Mouse (Mus musculus) limb, embryonic 14.5 days (tissue): Measurements from ENCODE around the gene Ces2a. TPM values are rescaled to one million over a fixed set of nuclear protein-coding genes. Genes with fewer than 3 reads are reported as not detected.

Experiments used
- ATAC-seq: fragments of 200-750 bp; cut with Nextera tagmentation; 2 replicates; pipeline ENCODE4 v1.8.0; 2017; ENCODE audit warnings: low read depth, moderate number of reproducible peaks, moderate TSS enrichment; ENCODE audit not compliant: low FRiP score
- DNase-seq: peaks from one replicate; pipeline ENCODE4 v3.0.0-alpha.2; 2015; ENCODE audit warnings: low spot score
- H3K27ac ChIP-seq: fragments of 300-500 bp; sonication (generic); replicated peaks from 2 replicates; pipeline ENCODE4 v1.5.1; 2014; ENCODE audit warnings: low read depth, mild to moderate bottlenecking, low read length, moderate library complexity, mixed read lengths
- H3K27me3 ChIP-seq: fragments of 300-500 bp; sonication (generic); 2 replicates; pipeline ENCODE4 v1.6.1; 2014; ENCODE audit warnings: low read length, mixed read lengths; ENCODE audit not compliant: control insufficient read depth, insufficient read depth
- H3K36me3 ChIP-seq: fragments of 300-500 bp; sonication (generic); 2 replicates; pipeline ENCODE4 v1.6.1; 2014; ENCODE audit warnings: mild to moderate bottlenecking, low read length, moderate library complexity, mixed read lengths; ENCODE audit not compliant: control insufficient read depth, insufficient read depth
- H3K4me1 ChIP-seq: fragments of 300-500 bp; sonication (generic); 2 replicates; pipeline ENCODE4 v1.6.1; 2014; ENCODE audit warnings: antibody characterized with exemption, low read length, mixed read lengths; ENCODE audit not compliant: control insufficient read depth, insufficient read depth
- H3K4me2 ChIP-seq: fragments of 300-500 bp; sonication (generic); replicated peaks from 2 replicates; pipeline ENCODE4 v1.6.1; 2014; ENCODE audit warnings: low read depth, mild to moderate bottlenecking, low read length, moderate library complexity; ENCODE audit not compliant: severe bottlenecking
- H3K4me3 ChIP-seq: fragments of 300-500 bp; sonication (generic); replicated peaks from 2 replicates; pipeline ENCODE4 v1.5.1; 2014; ENCODE audit warnings: low read length
- H3K9ac ChIP-seq: fragments of 300-500 bp; sonication (generic); 2 replicates; pipeline ENCODE4 v1.6.1; 2014; ENCODE audit warnings: mild to moderate bottlenecking, low read depth, low read length, moderate library complexity; ENCODE audit not compliant: severe bottlenecking
- H3K9me3 ChIP-seq: fragments of 300-500 bp; sonication (generic); 2 replicates; pipeline ENCODE4 v1.6.1; 2016; ENCODE audit warnings: low read length; ENCODE audit not compliant: control insufficient read depth
- POLR2A ChIP-seq: fragments of 200-500 bp; IDR thresholded peaks from 2 replicates; pipeline ENCODE4 v1.8.0; 2012; ENCODE audit warnings: inconsistent platforms, mild to moderate bottlenecking, moderate library complexity, borderline replicate concordance; ENCODE audit not compliant: insufficient read depth, insufficient read length; ENCODE audit errors: extremely low read depth
- WGBS: fragments of 180-500 bp; shearing (Covaris S2); extraction: QIAGEN DNeasy Blood & Tissue Kit; methylation state at CpG from one replicate; pipeline ENCODE4 v1.1.7; 2014; 5-methylcytosine and 5-hydroxymethylcytosine counted together
- polyA plus RNA-seq, 2 experiments: library from polyadenylated mRNA; depleted of rRNA in 1 of 2; stranded (reverse) in 1 of 2; unstranded in 1 of 2; fragments of >200 nt; fragmentation: Nextera tagmentation in 1 of 2; extraction: Ambion mirVana in 1 of 2; gene quantifications; 2 replicates each; pipeline versions ENCODE4 v1.2.1 to v1.2.3; 2012 to 2014

The Ces2a gene
- polyA plus RNA-seq, 2 experiments = 0.03 TPM; not detected in 1

DNA sequence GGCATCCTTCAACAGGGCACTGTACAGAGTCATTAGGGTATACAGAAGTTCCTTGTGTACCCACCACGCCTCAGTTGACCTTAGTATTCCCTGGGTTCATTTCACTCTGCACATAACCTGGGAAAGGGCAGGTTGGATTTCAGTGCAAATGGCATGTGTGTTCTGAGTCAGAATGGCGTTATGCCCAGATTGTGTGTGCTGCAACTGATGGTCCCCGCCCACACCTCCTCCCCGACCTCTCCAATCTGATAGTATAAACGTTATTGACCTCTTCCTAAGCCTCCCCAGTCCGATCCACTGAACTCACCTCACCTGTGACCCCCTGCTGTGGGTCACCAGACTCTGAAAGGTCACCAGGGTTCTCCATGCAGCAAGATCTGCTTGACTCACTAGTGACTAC is 1.8 kb upstream of the Ces2a start:
- WGBS = 73% methylated on average over 6 of the region's 6 CpGs
- Histone ChIP-seq H3K4me2 (no peak overlapping the region), H3K4me3 (no peak overlapping the region), H3K36me3 (no peaks in the 10 kb centered on the region), H3K27me3 (no peaks in the 10 kb centered on the region), H3K4me1 (no peaks in the 10 kb centered on the region), H3K9ac (no peak overlapping the region), H3K27ac (no peak overlapping the region), H3K9me3 (no peaks in the 10 kb centered on the region)
- ATAC-seq (no peak), DNase-seq (no peak)
- TF ChIP-seq POLR2A = no peak

DNA sequence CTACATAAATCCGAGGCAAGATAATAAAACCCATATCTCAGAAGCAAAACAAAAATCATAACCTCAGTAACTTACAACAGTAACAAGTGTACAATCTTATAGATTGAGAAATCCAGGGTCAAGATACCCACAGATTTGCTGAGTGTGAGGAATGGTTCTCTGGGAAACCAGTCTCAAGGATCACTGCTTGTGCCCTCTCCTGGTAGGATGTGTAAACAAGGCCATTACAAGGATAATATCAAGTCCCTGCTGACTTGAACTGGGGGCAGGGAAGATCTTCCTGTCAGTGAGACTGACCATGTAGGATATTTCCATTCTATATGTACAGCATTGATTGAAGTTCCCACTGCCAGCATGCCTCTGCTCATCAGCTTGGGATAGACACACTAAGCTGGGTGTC is 8.2 kb downstream of the Ces2a start:
- H3K9ac ChIP-seq = no peak overlapping the region
- no peak for ATAC-seq
- H3K27ac ChIP-seq = no peak overlapping the region
- no peak for TF ChIP-seq POLR2A
- no peaks in the 10 kb centered on the region for H3K36me3 ChIP-seq
- no peak overlapping the region for H3K4me3 ChIP-seq
- H3K4me1 ChIP-seq = no peaks in the 10 kb centered on the region
- no peaks in the 10 kb centered on the region for H3K9me3 ChIP-seq
- no peak overlapping the region for H3K4me2 ChIP-seq
- DNase-seq = no peak
- 77% methylated on average over 1 of the region's 1 CpGs for WGBS
- H3K27me3 ChIP-seq = no peaks in the 10 kb centered on the region

DNA sequence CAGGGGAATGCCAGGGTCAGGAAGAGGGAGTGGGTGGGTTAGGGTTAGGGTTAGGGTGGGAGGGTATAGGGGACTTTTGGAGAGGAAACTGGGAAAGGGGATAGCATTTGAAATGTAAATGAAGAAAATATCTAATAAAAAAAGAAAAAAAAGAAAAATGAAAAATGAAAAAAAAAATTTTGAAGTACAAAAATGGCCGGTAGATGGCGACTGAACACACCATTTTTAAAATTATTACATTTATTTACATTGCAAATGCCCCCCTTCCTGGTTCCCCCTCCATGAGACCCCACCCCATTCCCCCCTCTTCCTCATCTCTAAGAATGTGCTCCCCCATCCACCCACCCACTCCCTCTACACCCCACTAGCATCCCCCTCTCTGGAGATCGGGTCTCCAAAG is 9.6 kb downstream of the Ces2a start:
- no peak for TF ChIP-seq POLR2A
- no peak for DNase-seq
- Histone ChIP-seq H3K4me2 (no peak overlapping the region), H3K9ac (no peak overlapping the region), H3K4me1 (no peaks in the 10 kb centered on the region), H3K9me3 (no peaks in the 10 kb centered on the region), H3K4me3 (no peak overlapping the region), H3K36me3 (no peaks in the 10 kb centered on the region), H3K27me3 (no peaks in the 10 kb centered on the region), H3K27ac (no peak overlapping the region)
- WGBS = 77% methylated on average over 3 of the region's 3 CpGs
- ATAC-seq = no peak

DNA sequence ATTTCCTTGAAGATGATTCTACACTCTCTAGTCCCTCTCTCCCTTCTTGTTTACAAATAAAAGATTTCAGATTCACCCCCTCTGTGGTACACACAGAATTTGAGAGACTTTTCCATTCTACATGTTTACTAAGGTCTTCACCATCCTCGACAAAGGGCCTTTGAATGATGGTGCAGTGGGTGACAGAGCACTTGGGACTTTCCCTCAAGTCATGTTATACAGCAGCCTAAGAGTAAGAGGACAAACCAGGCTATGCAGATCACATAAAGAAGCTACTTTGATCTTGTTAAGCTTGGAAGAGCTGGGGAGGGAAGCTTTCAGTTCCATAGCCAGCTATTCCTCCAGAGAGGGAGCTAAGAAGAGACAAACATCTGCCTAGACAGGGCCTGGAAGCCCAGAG is 19.0 kb downstream of the Ces2a start:
- no peaks in the 10 kb centered on the region for H3K36me3 ChIP-seq
- H3K9me3 ChIP-seq = no peaks in the 10 kb centered on the region
- TF ChIP-seq POLR2A = no peak
- H3K9ac ChIP-seq = no peak overlapping the region
- H3K4me1 ChIP-seq = no peaks in the 10 kb centered on the region
- DNase-seq = no peak
- no peak overlapping the region for H3K27ac ChIP-seq
- no peak overlapping the region for H3K4me2 ChIP-seq
- H3K27me3 ChIP-seq = no peaks in the 10 kb centered on the region
- 71% methylated on average over 1 of the region's 1 CpGs for WGBS
- no peak for ATAC-seq
- H3K4me3 ChIP-seq = no peak overlapping the region

DNA sequence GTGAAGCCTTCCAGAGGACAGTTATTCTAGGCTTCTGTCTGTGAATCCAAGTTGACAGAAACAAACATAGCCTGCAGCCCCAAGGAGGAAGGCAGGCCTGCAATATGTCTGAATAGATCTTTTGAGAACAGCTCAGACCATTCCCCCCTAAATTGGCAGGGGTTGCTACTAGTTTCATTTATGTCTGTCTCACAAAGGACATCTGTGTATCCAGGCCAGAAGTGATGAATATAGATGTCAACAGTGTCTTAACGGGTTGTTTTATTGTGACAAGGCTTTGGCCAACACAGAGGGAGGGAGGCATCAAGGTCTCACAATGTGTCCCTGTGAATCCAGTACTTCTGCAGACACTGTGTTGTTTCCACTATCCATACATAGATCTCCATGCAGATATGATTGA is 23.8 kb downstream of the Ces2a start:
- no peak for TF ChIP-seq POLR2A

DNA sequence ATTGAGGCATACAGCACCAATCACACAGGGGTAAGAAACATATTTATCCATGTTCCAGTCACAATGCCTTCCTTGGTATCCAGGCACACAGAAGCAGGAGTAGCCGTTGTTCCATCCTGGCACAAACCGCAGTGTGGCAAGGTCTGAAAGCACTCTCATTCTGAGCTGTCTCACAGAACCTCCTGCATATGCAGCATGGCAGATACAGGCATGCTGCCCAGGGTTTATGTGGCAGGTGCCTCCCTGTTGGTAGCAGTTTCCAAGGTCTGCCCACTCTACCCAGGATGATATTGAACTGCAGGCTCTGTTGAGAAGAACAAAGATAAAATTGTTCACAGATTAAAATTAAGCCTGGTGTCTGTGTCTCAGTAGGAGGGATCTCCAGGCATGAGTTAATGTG is 24.4 kb downstream of the Ces2a start:
- Histone ChIP-seq H3K27me3 (no peaks in the 10 kb centered on the region), H3K36me3 (no peaks in the 10 kb centered on the region), H3K4me3 (no peak overlapping the region), H3K9me3 (no peaks in the 10 kb centered on the region), H3K4me2 (no peak overlapping the region), H3K27ac (no peak overlapping the region), H3K4me1 (no peaks in the 10 kb centered on the region), H3K9ac (no peak overlapping the region)
- WGBS = 94% methylated on average over 2 of the region's 2 CpGs
- ATAC-seq (no peak), DNase-seq (no peak)
- no peak for TF ChIP-seq POLR2A

More for the DNA sequence above, 23.8 kb downstream of the Ces2a start:
- ATAC-seq (no peak), DNase-seq (no peak)
- Histone ChIP-seq H3K36me3 (no peaks in the 10 kb centered on the region), H3K4me1 (no peaks in the 10 kb centered on the region), H3K9ac (no peak overlapping the region), H3K27me3 (no peaks in the 10 kb centered on the region), H3K4me3 (no peak overlapping the region), H3K27ac (no peak overlapping the region), H3K4me2 (no peak overlapping the region), H3K9me3 (no peaks in the 10 kb centered on the region)
- 64% methylated on average over 1 of the region's 1 CpGs for WGBS
